17 mouse cellular contexts compared by ENCODE assay signal in the genomic region with DNA sequence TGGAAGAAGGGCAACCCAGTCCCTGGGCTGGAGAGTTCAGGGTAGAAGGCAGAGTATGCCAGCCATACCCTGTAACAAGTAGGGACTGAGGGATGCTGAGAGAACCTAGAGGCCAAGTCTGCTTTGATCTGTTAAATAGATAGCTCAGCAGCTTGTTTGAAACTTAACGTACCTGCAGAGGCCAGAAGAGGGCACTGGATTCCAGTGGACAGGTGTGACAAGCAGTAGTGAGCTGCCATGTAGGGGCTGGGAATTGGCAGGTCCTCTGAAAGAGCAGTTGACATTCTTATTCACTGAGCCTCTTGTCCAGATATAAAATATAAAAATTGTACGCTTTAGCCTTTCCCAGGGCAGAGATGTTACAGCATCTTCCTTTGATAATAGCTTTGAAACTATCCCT. TPM values are rescaled to one million over a fixed set of nuclear protein-coding genes. Genes with fewer than 3 reads are reported as not detected.
A peak's percentile ranks its signal among the peaks of the same experiment; 100 is the strongest.
DNase-seq lines count a peak whose midpoint lies in the region; ATAC-seq and TF ChIP-seq lines count a peak whose summit lies in the region.
"Had no signal": no experiment of that assay in that cellular context is flagged by ENCODE, and none has a peak within 500 bp of the region (broad histone marks: within the 10 kb centered on the region; RNA-seq: fewer than 3 reads in every experiment).

No protein-coding gene starts in this region.

- no peaks in the 10 kb centered on the region for H3K9me3 ChIP-seq in liver, embryonic 11.5 days (ENCODE audit: control insufficient read depth, low read length)
- H3K9me3 ChIP-seq: heart, embryonic 12.5 days; liver, embryonic 13.5 days; megakaryocyte, embryonic 14.5 days had no signal

- H3K4me3 ChIP-seq in liver, adult 2 months (ENCODE audit: insufficient read depth, low read depth, low read length) = no peak overlapping the region
- no peak overlapping the region for H3K4me3 ChIP-seq in liver, embryonic 11.5 days (ENCODE audit: low read depth, low read length)
- H3K4me3 ChIP-seq: gastrocnemius, adult 2 months; heart, embryonic 12.5 days; liver, embryonic 13.5 days; megakaryocyte, embryonic 14.5 days had no signal

- no peak for ATAC-seq in CD4-positive, CD25-positive, alpha-beta regulatory T cell, adult 4 months
- no peak for ATAC-seq in liver, embryonic 11.5 days (replicated peaks; ENCODE audit: low FRiP score)

- TF ChIP-seq POLR2A in liver, adult 2 months (IDR thresholded peaks at IDR 0.05; ENCODE audit: extremely low read depth, insufficient read depth, low read length) = no peak
- TF ChIP-seq POLR2A in brain, embryonic 14.5 days (IDR thresholded peaks at IDR 0.05; ENCODE audit: borderline replicate concordance, extremely low read depth, insufficient read depth, insufficient read length, poor library complexity, severe bottlenecking) = no peak

- no peak overlapping the region for H3K4me2 ChIP-seq in liver, embryonic 11.5 days
- H3K4me2 ChIP-seq: heart, embryonic 12.5 days; liver, embryonic 13.5 days had no signal

- peak; percentile 32 for TF ChIP-seq CTCF in liver, adult 2 months (IDR thresholded peaks at IDR 0.05; ENCODE audit: low read depth, low read length)
- peak; percentile 18; the same call in 1 of the 2 replicates for TF ChIP-seq CTCF in brain, embryonic 14.5 days (IDR thresholded peaks at IDR 0.05; ENCODE audit: borderline replicate concordance, extremely low read depth, insufficient read depth, insufficient read length)

- H3K9ac ChIP-seq in liver, adult 2 months (ENCODE audit: low read depth, low read length) = no peak overlapping the region
- H3K9ac ChIP-seq in liver, embryonic 11.5 days (ENCODE audit: low read depth, low read length) = no peak overlapping the region
- H3K9ac ChIP-seq: heart, embryonic 12.5 days; liver, embryonic 13.5 days had no signal

- no peak overlapping the region for H3K27ac ChIP-seq in liver, adult 2 months (replicated peaks; ENCODE audit: insufficient read depth, low read depth, low read length)
- no peak overlapping the region for H3K27ac ChIP-seq in liver, embryonic 11.5 days (ENCODE audit: low read depth, low read length)
- H3K27ac ChIP-seq: gastrocnemius, adult 2 months; liver, embryonic 13.5 days had no signal

- no peaks in the 10 kb centered on the region for H3K36me3 ChIP-seq in liver, adult 2 months (ENCODE audit: control insufficient read depth, insufficient read depth, low read length)
- no peaks in the 10 kb centered on the region for H3K36me3 ChIP-seq in liver, embryonic 11.5 days (ENCODE audit: control insufficient read depth, insufficient read depth, low read length)
- H3K36me3 ChIP-seq: heart, embryonic 12.5 days; liver, embryonic 13.5 days had no signal

- H3K4me1 ChIP-seq in liver, adult 2 months (ENCODE audit: control insufficient read depth, insufficient read depth, low read length) = no peaks in the 10 kb centered on the region
- no peaks in the 10 kb centered on the region for H3K4me1 ChIP-seq in liver, embryonic 11.5 days (replicated peaks; ENCODE audit: control insufficient read depth, insufficient read depth, low read length)
- H3K4me1 ChIP-seq: liver, embryonic 13.5 days had no signal

- H3K79me2 ChIP-seq in liver, adult 2 months (ENCODE audit: control insufficient read depth, insufficient read depth, low read length) = no peaks in the 10 kb centered on the region

- DNase-seq in CD4-positive, CD25-positive, alpha-beta regulatory T cell, adult 2 months (ENCODE audit: low read depth, low spot score) = peak; percentile 45
- no peak for DNase-seq in liver, adult 2 months (ENCODE audit: extremely low read depth, low read depth, low spot score)
- no peak for DNase-seq in liver, embryonic 11.5 days (ENCODE audit: low spot score)
- peak; percentile 42 for DNase-seq in 416B (ENCODE audit: low read depth)
- DNase-seq in brain, embryonic 14.5 days (ENCODE audit: low read depth) = peak; percentile 52
- no peak for DNase-seq in adrenal gland, postnatal 10 days
- DNase-seq in gastrocnemius, postnatal 25 days = no peak
- DNase-seq: adrenal gland, adult 2 months; gastrocnemius, adult 2 months; kidney, adult 18-20 months; liver, embryonic 13.5 days had no signal

- 67% methylated on average over 2 of the region's 2 CpGs for WGBS in liver, adult 2 months
- 36% methylated on average over 2 of the region's 2 CpGs for WGBS in liver, embryonic 11.5 days

- no peaks in the 10 kb centered on the region; the same call in 1 of the 2 replicates for H3K27me3 ChIP-seq in liver, adult 2 months (ENCODE audit: control insufficient read depth, insufficient read depth, low read length)
- no peaks in the 10 kb centered on the region for H3K27me3 ChIP-seq in liver, embryonic 11.5 days (replicated peaks; ENCODE audit: control insufficient read depth, insufficient read depth, low read length)
- H3K27me3 ChIP-seq: liver, embryonic 13.5 days had no signal

RNA-seq across cellular contexts. Expression of a gene that starts 8.6 kb away (rescaled TPM):
- not detected for polyA plus RNA-seq in CD4-positive, CD25-positive, alpha-beta regulatory T cell, adult 4 months (2017; shearing (Covaris generic))
- total RNA-seq in liver, adult 2 months (2014; rRNA removed) = not detected in 2 replicates
- not detected in 2 replicates for polyA plus RNA-seq in liver, adult 2 months (2012; rRNA removed)
- not detected in 2 replicates for polyA plus RNA-seq in liver, embryonic 11.5 days (2014; fragmentation: Nextera tagmentation; extraction: Ambion mirVana)
- polyA plus RNA-seq in brain, embryonic 14.5 days (2012; rRNA removed) = not detected in 2 replicates
- not detected for total RNA-seq in adrenal gland, postnatal 10 days (2021)
- total RNA-seq in gastrocnemius, postnatal 25 days (2021) = not detected
- total RNA-seq: adrenal gland, adult 2 months; gastrocnemius, adult 2 months; hematopoietic stem cell, adult 5-6 weeks; left cerebral cortex, postnatal 10 days had no signal
- polyA plus RNA-seq: adrenal gland, adult 2 months; heart, embryonic 12.5 days; liver, embryonic 13.5 days; small intestine, adult 2 months had no signal

RNA-seq across cellular contexts. Expression of a gene that starts 8.9 kb away (rescaled TPM):
- not detected for polyA plus RNA-seq in CD4-positive, CD25-positive, alpha-beta regulatory T cell, adult 4 months (2017; shearing (Covaris generic))
- not detected in 2 replicates for total RNA-seq in liver, adult 2 months (2014; rRNA removed)
- not detected in 2 replicates for polyA plus RNA-seq in liver, adult 2 months (2012; rRNA removed)
- polyA plus RNA-seq in liver, embryonic 11.5 days (2014; fragmentation: Nextera tagmentation; extraction: Ambion mirVana) = not detected in 2 replicates
- polyA plus RNA-seq in brain, embryonic 14.5 days (2012; rRNA removed) = not detected in 2 replicates
- total RNA-seq in adrenal gland, postnatal 10 days (2021) = not detected
- not detected for total RNA-seq in gastrocnemius, postnatal 25 days (2021)
- total RNA-seq: adrenal gland, adult 2 months; gastrocnemius, adult 2 months; hematopoietic stem cell, adult 5-6 weeks; left cerebral cortex, postnatal 10 days had no signal
- polyA plus RNA-seq: adrenal gland, adult 2 months; heart, embryonic 12.5 days; liver, embryonic 13.5 days; small intestine, adult 2 months had no signal

RNA-seq across cellular contexts. Expression of a gene that starts 28.1 kb away (rescaled TPM):
- polyA plus RNA-seq in CD4-positive, CD25-positive, alpha-beta regulatory T cell, adult 4 months (2017; shearing (Covaris generic)) = not detected
- 22.4 and 27.4 TPM in 2 replicates for total RNA-seq in liver, adult 2 months (2014; rRNA removed)
- 52.0 and 60.3 TPM in 2 replicates for polyA plus RNA-seq in liver, adult 2 months (2012; rRNA removed)
- 0.06 TPM in 1 of 2 replicates, not detected in the other for polyA plus RNA-seq in liver, embryonic 11.5 days (2014; fragmentation: Nextera tagmentation; extraction: Ambion mirVana)
- not detected in 2 replicates for polyA plus RNA-seq in brain, embryonic 14.5 days (2012; rRNA removed)
- total RNA-seq in adrenal gland, postnatal 10 days (2021) = 1 to 10 TPM; 3.3 to 5.6 TPM
- not detected for total RNA-seq in gastrocnemius, postnatal 25 days (2021)
- total RNA-seq: gastrocnemius, adult 2 months; hematopoietic stem cell, adult 5-6 weeks; left cerebral cortex, postnatal 10 days had no signal
- polyA plus RNA-seq: heart, embryonic 12.5 days had no signal

RNA-seq across cellular contexts. Expression of a gene that starts 48.2 kb away (rescaled TPM):
- not detected for polyA plus RNA-seq in CD4-positive, CD25-positive, alpha-beta regulatory T cell, adult 4 months (2017; shearing (Covaris generic))
- total RNA-seq in liver, adult 2 months (2014; rRNA removed) = not detected in 2 replicates
- polyA plus RNA-seq in liver, adult 2 months (2012; rRNA removed) = not detected in 2 replicates
- polyA plus RNA-seq in liver, embryonic 11.5 days (2014; fragmentation: Nextera tagmentation; extraction: Ambion mirVana) = 0.21 TPM in 1 of 2 replicates, not detected in the other
- 1.3 and 1.7 TPM in 2 replicates for polyA plus RNA-seq in brain, embryonic 14.5 days (2012; rRNA removed)
- 1 to 10 TPM; 1.2 to 3.2 TPM for total RNA-seq in adrenal gland, postnatal 10 days (2021)
- not detected for total RNA-seq in gastrocnemius, postnatal 25 days (2021)
- total RNA-seq: gastrocnemius, adult 2 months; hematopoietic stem cell, adult 5-6 weeks had no signal
- polyA plus RNA-seq: heart, embryonic 12.5 days; liver, embryonic 13.5 days had no signal

Comparison
In these comparisons a context has a peak if more than half of its experiments do, and no peak if none do; other contexts are left out.
1. RNA of a gene that starts 28.1 kb away (polyA plus RNA-seq): 52.0 to 60.3 TPM in liver, adult 2 months; 0.06 TPM in liver, embryonic 11.5 days, not detected in CD4-positive, CD25-positive, alpha-beta regulatory T cell, adult 4 months and not detected in brain, embryonic 14.5 days; every median in the first group is over 10 times any median in the second.
2. DNase-seq: peak in CD4-positive, CD25-positive, alpha-beta regulatory T cell, adult 2 months (single experiment), 416B (single experiment) and brain, embryonic 14.5 days (single experiment); none in liver, adult 2 months (single experiment), liver, embryonic 11.5 days (single experiment), adrenal gland, postnatal 10 days (single experiment) and gastrocnemius, postnatal 25 days (single experiment).